Mouse (Mus musculus) hindlimb bud, embryonic 11.5 days (tissue): ENCODE measurements around the gene Tubb4a.

Experiments used
- DNase-seq: peaks from one replicate; pipeline ENCODE4 v3.0.0-alpha.2; 2012; ENCODE audit warnings: low read depth, low spot score; ENCODE audit errors: extremely low spot score

The Tubb4a gene

GRCm38 (mm10) chr17:57104496-57104895 is 16.9 kb upstream of the Tubb4a start:
- no peak for DNase-seq

GRCm38 (mm10) chr17:57102276-57102675 is 14.7 kb upstream of the Tubb4a start:
- no peak for DNase-seq

- no peak for DNase-seq
Measured at GRCm38 (mm10) chr17:57099629-57100325, 12.2 kb upstream of the Tubb4a start.

GRCm38 (mm10) chr17:57098321-57098720 is 10.7 kb upstream of the Tubb4a start:
- no peak for DNase-seq

- DNase-seq = no peak
Measured at GRCm38 (mm10) chr17:57096623-57096920, 9.0 kb upstream of the Tubb4a start.

GRCm38 (mm10) chr17:57095855-57096622 is 8.5 kb upstream of the Tubb4a start:
- DNase-seq = no peak

GRCm38 (mm10) chr17:57094222-57094621 is 6.6 kb upstream of the Tubb4a start:
- DNase-seq = no peak

GRCm38 (mm10) chr17:57085970-57086757 is 1.4 kb downstream of the Tubb4a start:
- no peak for DNase-seq

GRCm38 (mm10) chr17:57082481-57082880 is 5.1 kb downstream of the Tubb4a start:
- DNase-seq = no peak

GRCm38 (mm10) chr17:57081234-57081842 is 6.2 kb downstream of the Tubb4a start:
- DNase-seq = no peak

GRCm38 (mm10) chr17:57079919-57080318 is 7.7 kb downstream of the Tubb4a start:
- DNase-seq = no peak

- no peak for DNase-seq
Measured at GRCm38 (mm10) chr17:57078336-57078735, 9.2 kb downstream of the Tubb4a start, which contains the start of gene Dennd1c. TSS of gene Dennd1c (minus strand) at chr17:57078514.

GRCm38 (mm10) chr17:57076916-57077315 is 10.7 kb downstream of the Tubb4a start:
- no peak for DNase-seq

GRCm38 (mm10) chr17:57070699-57071098 is 16.9 kb downstream of the Tubb4a start:
- no peak for DNase-seq

GRCm38 (mm10) chr17:57070272-57070671 is 17.3 kb downstream of the Tubb4a start:
- no peak for DNase-seq

GRCm38 (mm10) chr17:57066908-57067307 is 20.7 kb downstream of the Tubb4a start:
- DNase-seq = no peak

- no peak for DNase-seq
Measured at GRCm38 (mm10) chr17:57063031-57063430, 24.6 kb downstream of the Tubb4a start.

GRCm38 (mm10) chr17:57062548-57062947 is 25.0 kb downstream of the Tubb4a start:
- no peak for DNase-seq

GRCm38 (mm10) chr17:57062011-57062521 is 25.5 kb downstream of the Tubb4a start:
- no peak for DNase-seq

GRCm38 (mm10) chr17:57061069-57061468 is 26.5 kb downstream of the Tubb4a start:
- no peak for DNase-seq

GRCm38 (mm10) chr17:57060231-57060801 is 27.3 kb downstream of the Tubb4a start:
- peak; percentile 69 for DNase-seq
